Mouse (Mus musculus): ENCODE data around the gene Golga3.

Gene Golga3

DNA sequence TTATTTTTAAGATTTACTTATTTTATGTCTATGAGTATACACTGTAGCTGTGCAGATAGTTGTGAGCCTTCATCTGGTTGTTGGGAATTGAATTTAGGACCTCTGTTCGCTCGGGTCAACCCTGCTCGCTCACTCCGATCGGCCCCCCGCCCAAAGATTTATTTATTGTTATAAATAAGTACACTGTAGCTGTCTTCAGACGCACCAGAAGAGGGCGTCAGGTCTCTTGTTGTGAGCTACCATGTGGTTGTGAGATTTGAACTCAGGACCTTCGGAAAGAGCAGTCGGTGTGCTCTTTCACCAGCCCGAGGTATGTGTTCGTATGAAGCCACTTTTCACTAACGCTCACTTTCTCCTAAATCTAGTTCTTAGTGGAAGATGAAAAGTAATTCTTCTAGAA, 55.1 kb downstream of the Golga3 start:
- peak; percentile 17 for DNase-seq (ENCODE audit: low spot score)

DNA sequence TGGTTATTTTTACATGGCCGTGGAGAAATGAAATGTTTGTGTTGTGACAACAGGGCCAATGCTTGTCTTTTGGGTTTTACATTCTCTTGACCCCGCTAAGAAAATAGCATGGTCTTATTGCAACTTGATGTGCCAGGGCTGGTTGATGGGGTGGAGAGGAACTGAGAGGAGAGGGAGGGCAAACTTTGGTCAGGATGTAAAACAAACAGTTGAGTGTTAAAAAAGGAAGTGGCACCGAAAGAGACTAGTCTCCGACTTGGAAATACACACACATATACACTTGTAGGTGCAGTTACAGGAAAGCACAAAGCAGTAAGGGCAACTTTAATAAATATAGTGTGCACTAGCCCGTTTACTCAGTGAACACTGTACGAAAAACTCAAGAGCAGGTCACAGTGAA, 55.8 kb downstream of the Golga3 start:
- DNase-seq (ENCODE audit: low spot score) = no peak

DNA sequence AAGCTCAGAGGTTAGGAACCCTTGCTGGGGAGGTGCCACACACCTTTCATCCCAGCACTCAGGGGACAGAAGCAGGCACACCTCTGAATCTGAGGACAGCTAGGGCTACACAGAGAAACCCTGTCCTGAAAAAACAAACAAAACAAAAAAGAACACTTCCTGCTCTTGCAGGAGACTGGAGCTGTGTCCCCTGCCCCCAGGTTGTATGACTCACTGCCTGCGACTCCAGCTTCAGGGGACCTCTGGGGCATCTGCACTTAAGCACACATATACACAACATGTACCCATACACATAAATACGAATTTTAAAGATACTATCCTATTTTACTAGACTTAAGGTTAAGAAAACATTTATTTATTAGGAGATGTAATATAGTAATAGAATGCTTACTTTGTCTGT, 67.6 kb downstream of the Golga3 start:
- DNase-seq (ENCODE audit: low spot score) = no peak

DNA sequence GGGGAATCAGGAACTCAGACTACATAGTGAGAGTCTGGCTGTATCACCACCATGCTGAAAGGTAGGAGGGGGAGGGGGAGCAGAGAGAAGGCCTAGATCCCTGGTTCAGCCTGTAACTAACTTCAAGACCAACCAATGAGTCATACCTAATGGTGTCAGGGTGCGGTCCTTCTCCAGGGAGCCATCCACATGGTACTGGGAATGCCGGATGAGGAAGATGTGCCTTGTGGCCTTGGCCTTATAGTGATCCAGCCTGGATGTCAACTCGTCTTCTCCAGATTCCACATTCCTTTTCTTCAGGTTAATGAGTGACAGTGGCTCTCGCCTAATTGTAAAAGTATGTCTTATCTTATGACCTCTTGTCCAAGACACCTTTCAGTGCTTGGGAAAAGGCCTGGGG, 90.4 kb downstream of the Golga3 start:
- DNase-seq (ENCODE audit: low spot score) = no peak

DNA sequence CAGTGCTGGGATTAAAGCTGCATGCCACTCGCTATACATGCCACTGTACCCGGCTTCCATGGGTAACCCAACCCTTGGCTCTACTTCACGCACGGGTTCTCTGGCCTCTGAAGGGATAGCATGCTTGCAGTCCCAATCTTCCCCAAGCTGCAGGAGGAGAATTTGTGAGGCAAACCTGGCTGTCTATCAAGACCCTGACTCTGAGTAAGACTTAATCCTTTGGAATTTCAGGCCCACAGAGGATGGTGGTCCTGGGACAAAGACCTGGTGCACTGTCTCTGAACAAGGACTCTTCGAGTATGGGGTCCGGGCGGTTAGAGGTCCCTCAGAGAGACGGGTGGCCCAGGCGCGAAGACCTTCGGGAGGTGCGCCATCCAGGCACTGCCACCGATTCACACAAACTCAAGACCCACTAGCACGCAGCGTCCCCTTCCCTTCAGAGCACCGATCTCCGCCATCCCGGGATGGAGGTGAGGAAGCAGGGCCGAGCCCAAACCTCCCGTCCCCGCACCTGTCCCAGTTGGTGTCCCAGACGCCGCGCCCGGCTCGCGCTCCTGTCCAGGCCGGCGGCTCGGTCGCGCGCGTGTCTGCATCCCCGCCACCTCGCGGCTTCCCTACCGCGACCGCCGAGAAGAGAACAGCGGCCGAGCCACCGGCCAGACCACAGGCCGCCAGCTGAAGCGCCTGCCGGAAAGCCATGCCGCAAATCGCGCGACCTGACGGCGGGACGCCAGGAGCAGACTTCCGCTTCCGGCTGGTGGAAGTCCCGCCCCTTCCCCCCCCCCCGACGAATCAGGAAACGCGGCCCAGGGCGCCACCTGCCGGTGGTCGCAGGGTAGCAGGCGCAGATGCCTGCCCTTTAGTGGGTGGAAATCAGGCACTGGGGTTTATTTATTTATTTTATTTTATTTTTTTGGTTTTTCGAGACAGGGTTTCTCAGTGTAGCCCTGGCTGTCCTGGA, 92.9 kb downstream of the Golga3 start, which contains the start of gene Pgam5:
Gene Pgam5, minus strand, starts transcription at position 773 of the 961 bp plus-strand sequence.
- peak; percentile 94 for DNase-seq (ENCODE audit: low spot score)

DNA sequence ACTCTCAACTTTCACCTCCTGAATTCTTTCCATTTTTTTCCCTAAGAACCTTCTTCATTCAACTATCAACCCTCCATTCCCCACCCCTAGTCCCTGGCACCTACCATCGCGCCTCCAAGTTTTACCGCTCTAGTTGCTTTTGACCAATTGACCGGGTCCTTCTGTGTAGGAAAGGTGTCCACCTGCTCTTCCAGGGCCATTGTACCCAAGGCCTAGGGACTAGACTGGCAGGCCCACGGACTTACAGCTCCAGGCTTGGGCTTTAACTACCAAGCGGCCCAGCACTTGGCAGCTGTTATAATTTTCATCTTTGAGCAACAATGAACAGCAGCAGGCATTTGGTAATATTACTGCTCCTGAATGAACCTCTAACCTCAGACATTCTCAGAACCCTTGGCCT, 93.7 kb downstream of the Golga3 start:
- no peak for DNase-seq (ENCODE audit: low spot score)

DNA sequence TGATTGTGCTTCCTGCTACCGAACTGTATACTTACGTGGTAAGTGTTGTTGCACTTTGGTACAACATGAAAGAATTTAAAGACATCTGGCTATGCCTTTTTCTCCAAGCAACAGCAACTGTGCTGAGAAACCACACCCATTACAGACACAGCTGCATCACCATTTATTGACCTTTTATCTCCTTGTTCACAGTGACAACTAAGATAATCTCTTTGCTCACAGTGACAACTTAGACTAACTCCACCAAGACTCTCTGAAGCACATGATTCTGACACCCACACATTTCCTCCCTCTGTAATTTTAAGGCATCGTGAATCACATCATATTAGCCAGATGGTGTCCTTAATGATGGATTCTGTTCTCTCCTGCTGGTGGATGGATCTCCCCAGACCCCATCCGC, 97.6 kb downstream of the Golga3 start:
- no peak for DNase-seq (ENCODE audit: low spot score)

DNA sequence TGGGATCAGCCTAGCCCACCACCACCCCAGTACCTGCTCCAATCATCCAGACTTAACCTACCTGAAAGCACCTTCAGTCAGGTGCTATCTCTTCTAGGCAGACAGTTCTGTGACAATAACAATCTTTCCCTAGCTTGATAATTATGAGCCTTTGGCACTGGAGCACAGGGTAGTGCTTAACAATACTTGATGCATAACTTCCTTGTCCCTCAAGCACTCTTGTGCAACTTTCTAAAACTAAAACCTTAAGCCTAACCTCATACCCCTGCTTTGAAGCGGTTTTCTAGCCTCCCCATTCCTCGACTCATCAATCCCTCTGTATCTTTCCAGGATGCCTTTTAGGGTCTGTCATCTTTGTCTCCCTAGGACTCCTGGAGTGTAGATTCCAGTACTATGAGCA, 98.3 kb downstream of the Golga3 start:
- DNase-seq (ENCODE audit: low spot score) = no peak
